Mouse (Mus musculus): Measurements from ENCODE around the gene Gm9913. TPM values are rescaled to one million over a fixed set of nuclear protein-coding genes. Genes with fewer than 3 reads are reported as not detected.

The Gm9913 gene
- total RNA-seq (2023), result not detected

GRCm38 (mm10) chr2:125505006-125505745 is at the start of gene Gm9913:
TSS of gene Gm9913 (plus strand) at chr2:125505089.

GRCm38 (mm10) chr2:125507893-125508292 is 3.0 kb downstream of the Gm9913 start, which contains the start of gene Fbn1:
TSS of gene Fbn1 (minus strand) at chr2:125507993.

Other genes with a start within 250 kb of the Gm9913 start
- gene Fbn1, start 2.9 kb downstream of the Gm9913 start, total RNA-seq (2023), result under 1 TPM; 0.20 to 0.26 TPM
- gene Cep152, start 120.0 kb downstream of the Gm9913 start, total RNA-seq (2023), result 10 to 100 TPM; 12.2 to 12.9 TPM
- 10 to 100 TPM; 30.2 to 32.1 TPM for gene Eid1, start 168.0 kb downstream of the Gm9913 start, total RNA-seq (2023)
- gene Shc4, start 219.1 kb downstream of the Gm9913 start, total RNA-seq (2023), result under 1 TPM in 1 of 2 experiments, not detected in 1; 0.33 TPM